8 mouse cellular contexts compared by ENCODE assay signal in genomic region chrX:102166986-102167385, GRCm38 (mm10). TPM values are rescaled to one million over a fixed set of nuclear protein-coding genes. Genes with fewer than 3 reads are reported as not detected.
DNase-seq lines count a peak whose midpoint lies in the region; ATAC-seq and TF ChIP-seq lines count a peak whose summit lies in the region.
"Had no signal": no experiment of that assay in that cellular context is flagged by ENCODE, and none has a peak within 500 bp of the region (broad histone marks: within the 10 kb centered on the region; RNA-seq: fewer than 3 reads in every experiment).

No protein-coding gene starts in this region.

- no peak overlapping the region for H3K4me3 ChIP-seq in lung, embryonic 16.5 days (ENCODE audit: low read length)
- no peak overlapping the region for H3K4me3 ChIP-seq in embryonic facial prominence, embryonic 14.5 days (ENCODE audit: low read depth, low read length)
- no peak overlapping the region for H3K4me3 ChIP-seq in limb, embryonic 10.5 days
- no peak overlapping the region for H3K4me3 ChIP-seq in stomach, postnatal 0 days (ENCODE audit: low read depth, low read length)

- H3K4me2 ChIP-seq in lung, embryonic 16.5 days (ENCODE audit: low read depth, low read length) = no peak overlapping the region
- no peak overlapping the region for H3K4me2 ChIP-seq in embryonic facial prominence, embryonic 14.5 days (ENCODE audit: low read depth, low read length)
- H3K4me2 ChIP-seq in stomach, postnatal 0 days (replicated peaks; ENCODE audit: low read depth) = no peak overlapping the region

- no peaks in the 10 kb centered on the region for H3K4me1 ChIP-seq in lung, embryonic 16.5 days (replicated peaks; ENCODE audit: control insufficient read depth, insufficient read depth, low read length)
- no peaks in the 10 kb centered on the region for H3K4me1 ChIP-seq in embryonic facial prominence, embryonic 14.5 days (ENCODE audit: control insufficient read depth, insufficient read depth, low read length)
- peaks cover 12% of the 10 kb centered on the region for H3K4me1 ChIP-seq in limb, embryonic 10.5 days
- no peaks in the 10 kb centered on the region for H3K4me1 ChIP-seq in stomach, postnatal 0 days (replicated peaks; ENCODE audit: control insufficient read depth, insufficient read depth)

- TF ChIP-seq EP300 in stomach, postnatal 0 days (optimal IDR thresholded peaks at IDR 0.05) = no peak

- H3K9ac ChIP-seq in lung, embryonic 16.5 days (ENCODE audit: low read length) = 0 out of 2 replicates have a peak overlapping the region, but pooled peaks have one; percentile 8
- no peak overlapping the region for H3K9ac ChIP-seq in embryonic facial prominence, embryonic 14.5 days (ENCODE audit: low read depth, low read length)
- no peak overlapping the region for H3K9ac ChIP-seq in stomach, postnatal 0 days (ENCODE audit: low read length)

- no peaks in the 10 kb centered on the region for H3K9me3 ChIP-seq in lung, embryonic 16.5 days (ENCODE audit: control insufficient read depth, low read length)
- H3K9me3 ChIP-seq in embryonic facial prominence, embryonic 14.5 days (ENCODE audit: control insufficient read depth, low read length) = no peaks in the 10 kb centered on the region
- no peaks in the 10 kb centered on the region for H3K9me3 ChIP-seq in limb, embryonic 10.5 days (replicated peaks)
- H3K9me3 ChIP-seq in stomach, postnatal 0 days (ENCODE audit: control insufficient read depth, low read length) = no peaks in the 10 kb centered on the region

- ATAC-seq in lung, embryonic 16.5 days (ENCODE audit: low read depth) = peak; percentile 15; the same call in 1 of the 2 replicates
- peak; percentile 47; the same call in 1 of the 2 replicates for ATAC-seq in embryonic facial prominence, embryonic 14.5 days (ENCODE audit: low read depth)
- no peak for ATAC-seq in stomach, postnatal 0 days (ENCODE audit: low FRiP score, low TSS enrichment)

- 0 out of 2 replicates have a peak overlapping the region, but pooled peaks have one; percentile 17 for H3K27ac ChIP-seq in lung, embryonic 16.5 days (ENCODE audit: low read length)
- peak overlapping the region; percentile 52; the same call in 1 of the 2 replicates for H3K27ac ChIP-seq in embryonic facial prominence, embryonic 14.5 days (replicated peaks; ENCODE audit: low read depth, low read length)
- H3K27ac ChIP-seq in limb, embryonic 10.5 days = peak overlapping the region; percentile 56
- peak overlapping the region; percentile 13; the same call in 1 of the 2 replicates for H3K27ac ChIP-seq in stomach, postnatal 0 days (replicated peaks)

- H3K36me3 ChIP-seq in lung, embryonic 16.5 days (ENCODE audit: control insufficient read depth, insufficient read depth, low read length) = no peaks in the 10 kb centered on the region
- no peaks in the 10 kb centered on the region for H3K36me3 ChIP-seq in embryonic facial prominence, embryonic 14.5 days (ENCODE audit: control insufficient read depth, insufficient read depth, low read length)
- H3K36me3 ChIP-seq in limb, embryonic 10.5 days = no peaks in the 10 kb centered on the region
- H3K36me3 ChIP-seq in stomach, postnatal 0 days (ENCODE audit: control insufficient read depth, insufficient read depth, low read length) = no peaks in the 10 kb centered on the region

- no peak for DNase-seq in lung, postnatal 25 days (ENCODE audit: low spot score)
- peak; percentile 37 for DNase-seq in embryonic facial prominence, embryonic 14.5 days (ENCODE audit: low spot score)
- no peak for DNase-seq in limb, embryonic 10.5 days (ENCODE audit: low spot score)
- no peak for DNase-seq in stomach, postnatal 0 days (ENCODE audit: low spot score)
- DNase-seq in gastrocnemius, adult 18-20 months (ENCODE audit: low spot score) = no peak
- DNase-seq in kidney, adult 18-20 months = no peak
- DNase-seq: heart, postnatal 10 days had no signal

- no peak for TF ChIP-seq CTCF in stomach, postnatal 0 days (IDR thresholded peaks at IDR 0.05; ENCODE audit: low read depth)

- WGBS in lung, embryonic 16.5 days = 31% methylated on average over 6 of the region's 6 CpGs
- WGBS in embryonic facial prominence, embryonic 14.5 days = 29% methylated on average over 6 of the region's 6 CpGs
- WGBS in limb, embryonic 10.5 days = 21% methylated on average over 6 of the region's 6 CpGs
- WGBS in stomach, postnatal 0 days = 41% methylated on average over 6 of the region's 6 CpGs

- H3K27me3 ChIP-seq in lung, embryonic 16.5 days (ENCODE audit: control insufficient read depth, insufficient read depth, low read depth, low read length) = no peaks in the 10 kb centered on the region
- no peaks in the 10 kb centered on the region for H3K27me3 ChIP-seq in embryonic facial prominence, embryonic 14.5 days (replicated peaks; ENCODE audit: control insufficient read depth, insufficient read depth, low read length)
- peaks cover 80% of the 10 kb centered on the region for H3K27me3 ChIP-seq in limb, embryonic 10.5 days (ENCODE audit: low read depth, poor library complexity, severe bottlenecking)
- H3K27me3 ChIP-seq in stomach, postnatal 0 days (ENCODE audit: control insufficient read depth, insufficient read depth, low read length) = no peaks in the 10 kb centered on the region

RNA-seq across cellular contexts. Expression of gene Ercc6l, which starts 10.1 kb away (rescaled TPM):
- polyA plus RNA-seq in lung, embryonic 16.5 days (2015; fragmentation: Nextera tagmentation; extraction: Ambion mirVana) = 15.7 and 16.8 TPM in 2 replicates
- polyA plus RNA-seq in embryonic facial prominence, embryonic 14.5 days (2014; fragmentation: Nextera tagmentation; extraction: Ambion mirVana) = 10.9 and 11.5 TPM in 2 replicates
- polyA plus RNA-seq in limb, embryonic 10.5 days (2016; fragmentation: Nextera tagmentation; extraction: Ambion mirVana) = 22.7 and 23.7 TPM in 2 replicates
- polyA plus RNA-seq in stomach, postnatal 0 days (2015; fragmentation: Nextera tagmentation; extraction: Ambion mirVana) = 1.5 and 1.9 TPM in 2 replicates
- under 1 TPM; 0.09 to 0.11 TPM for total RNA-seq in gastrocnemius, adult 18-20 months (2021)

RNA-seq across cellular contexts. Expression of gene Rps4x, which starts 22.2 kb away (rescaled TPM):
- polyA plus RNA-seq in lung, embryonic 16.5 days (2015; fragmentation: Nextera tagmentation; extraction: Ambion mirVana) = 780 and 798 TPM in 2 replicates
- polyA plus RNA-seq in embryonic facial prominence, embryonic 14.5 days (2014; fragmentation: Nextera tagmentation; extraction: Ambion mirVana) = 988 and 1,037 TPM in 2 replicates
- polyA plus RNA-seq in limb, embryonic 10.5 days (2016; fragmentation: Nextera tagmentation; extraction: Ambion mirVana) = 679 and 777 TPM in 2 replicates
- polyA plus RNA-seq in stomach, postnatal 0 days (2015; fragmentation: Nextera tagmentation; extraction: Ambion mirVana) = 632 and 636 TPM in 2 replicates
- 100 to 1,000 TPM; 453 to 571 TPM for total RNA-seq in gastrocnemius, adult 18-20 months (2021)

RNA-seq across cellular contexts. Expression of gene Pin4, which starts 47.7 kb away (rescaled TPM):
- 63.7 and 66.8 TPM in 2 replicates for polyA plus RNA-seq in lung, embryonic 16.5 days (2015; fragmentation: Nextera tagmentation; extraction: Ambion mirVana)
- 61.5 and 69.2 TPM in 2 replicates for polyA plus RNA-seq in embryonic facial prominence, embryonic 14.5 days (2014; fragmentation: Nextera tagmentation; extraction: Ambion mirVana)
- polyA plus RNA-seq in limb, embryonic 10.5 days (2016; fragmentation: Nextera tagmentation; extraction: Ambion mirVana) = 81.2 and 96.0 TPM in 2 replicates
- polyA plus RNA-seq in stomach, postnatal 0 days (2015; fragmentation: Nextera tagmentation; extraction: Ambion mirVana) = 48.2 and 61.7 TPM in 2 replicates
- total RNA-seq in gastrocnemius, adult 18-20 months (2021) = 10 to 100 TPM; 35.5 to 38.2 TPM
